Mouse (Mus musculus) CH12.LX (cell line): Measurements from ENCODE around the gene Siae.

Experiments
- CHD2 ChIP-seq: IDR thresholded peaks from 2 replicates; pipeline ENCODE4 v1.6.1; 2011; ENCODE audit warnings: low read length, improper control_type of control experiment
- CTCF ChIP-seq, 2 experiments: IDR thresholded peaks in 1 of 2; conservative IDR thresholded peaks in 1 of 2; 2 replicates each; pipeline ENCODE4 v1.5.1; 2011 to 2012; ENCODE audit warnings: low read depth in 2 of 2, low read length in 2 of 2, improper control_type of control experiment in 1 of 2, inconsistent platforms in 1 of 2, mild to moderate bottlenecking in 1 of 2, moderate library complexity in 1 of 2
- E2F4 ChIP-seq: IDR thresholded peaks from 2 replicates; pipeline ENCODE4 v1.6.1; 2011; ENCODE audit warnings: low read depth, low read length, improper control_type of control experiment; ENCODE audit not compliant: insufficient replicate concordance
- ELF1 ChIP-seq: IDR thresholded peaks from 2 replicates; pipeline ENCODE4 v1.6.1; 2014; ENCODE audit warnings: low read depth, mild to moderate bottlenecking, inconsistent platforms, low read length, improper control_type of control experiment
- EP300 ChIP-seq: IDR thresholded peaks from 2 replicates; pipeline ENCODE4 v1.6.1; 2011; ENCODE audit warnings: low read length, improper control_type of control experiment
- JUND ChIP-seq: conservative IDR thresholded peaks from 2 replicates; pipeline ENCODE4 v1.6.1; 2011; ENCODE audit warnings: low read depth, low read length, improper control_type of control experiment
- KAT2A ChIP-seq: IDR thresholded peaks from 2 replicates; pipeline ENCODE4 v1.6.1; 2012; ENCODE audit warnings: low read length, improper control_type of control experiment, inconsistent platforms; ENCODE audit not compliant: insufficient replicate concordance
- MEF2A ChIP-seq: IDR thresholded peaks from 2 replicates; pipeline ENCODE4 v1.6.1; 2014; ENCODE audit warnings: low read depth, mild to moderate bottlenecking, inconsistent platforms, low read length, improper control_type of control experiment, borderline replicate concordance
- NELFE ChIP-seq: IDR thresholded peaks from 2 replicates; pipeline ENCODE4 v1.6.1; 2011; ENCODE audit warnings: low read depth, low read length, improper control_type of control experiment
- TCF12 ChIP-seq: IDR thresholded peaks from 2 replicates; pipeline ENCODE4 v1.6.1; 2014; ENCODE audit warnings: low read depth, mild to moderate bottlenecking, inconsistent platforms, low read length, improper control_type of control experiment
- UBTF ChIP-seq: IDR thresholded peaks from 2 replicates; pipeline ENCODE4 v1.6.1; 2012; ENCODE audit warnings: low read depth, mild to moderate bottlenecking, inconsistent platforms, low read length, improper control_type of control experiment, moderate library complexity
- ZKSCAN1 ChIP-seq: IDR thresholded peaks from 2 replicates; pipeline ENCODE4 v1.6.1; 2012; ENCODE audit warnings: low read depth, inconsistent platforms, low read length, improper control_type of control experiment, borderline replicate concordance
- ZMIZ1 ChIP-seq: IDR thresholded peaks from 2 replicates; pipeline ENCODE4 v1.6.1; 2012; ENCODE audit warnings: low read depth, mild to moderate bottlenecking, inconsistent platforms, low read length, improper control_type of control experiment
- ZNF384 ChIP-seq: IDR thresholded peaks from 2 replicates; pipeline ENCODE4 v1.6.1; 2012; ENCODE audit warnings: low read depth, low read length, improper control_type of control experiment, inconsistent platforms

DNA sequence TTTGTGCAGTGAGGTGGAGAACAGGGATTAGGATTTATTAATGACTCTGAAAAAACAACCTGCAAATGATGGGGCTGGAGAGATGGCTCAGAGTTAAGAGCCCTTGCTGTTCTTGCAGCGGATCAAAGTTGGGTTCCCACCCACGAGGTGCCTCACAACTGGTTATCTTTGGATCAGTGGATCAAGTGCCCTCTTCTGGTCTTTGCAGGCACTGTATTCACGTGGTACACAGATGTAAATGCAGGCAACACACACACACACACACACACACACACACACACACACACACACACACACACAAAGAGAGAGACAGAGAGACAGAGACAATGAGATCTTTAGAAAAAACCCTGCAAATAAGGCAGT lies 132.4 kb downstream of the Siae start:
- TF ChIP-seq ELF1 (no peak), CHD2 (no peak), ZKSCAN1 (no peak), ZMIZ1 (no peak), JUND (no peak), EP300 (no peak), TCF12 (no peak), CTCF (conservative IDR thresholded peaks at IDR 0.05 in 1 of 2, IDR thresholded peaks at IDR 0.05 in 1 of 2; ENCODE audit: low read depth in 2 of 2, low read length in 2 of 2) (peak in 1 of 2 experiments; percentile 31; a peak in 1 of 4 replicates), MEF2A (no peak), E2F4 (no peak), NELFE (no peak), KAT2A (no peak), UBTF (no peak), ZNF384 (no peak)
